Mouse (Mus musculus): Measurements from ENCODE around the gene Plin3.

Gene Plin3

DNA sequence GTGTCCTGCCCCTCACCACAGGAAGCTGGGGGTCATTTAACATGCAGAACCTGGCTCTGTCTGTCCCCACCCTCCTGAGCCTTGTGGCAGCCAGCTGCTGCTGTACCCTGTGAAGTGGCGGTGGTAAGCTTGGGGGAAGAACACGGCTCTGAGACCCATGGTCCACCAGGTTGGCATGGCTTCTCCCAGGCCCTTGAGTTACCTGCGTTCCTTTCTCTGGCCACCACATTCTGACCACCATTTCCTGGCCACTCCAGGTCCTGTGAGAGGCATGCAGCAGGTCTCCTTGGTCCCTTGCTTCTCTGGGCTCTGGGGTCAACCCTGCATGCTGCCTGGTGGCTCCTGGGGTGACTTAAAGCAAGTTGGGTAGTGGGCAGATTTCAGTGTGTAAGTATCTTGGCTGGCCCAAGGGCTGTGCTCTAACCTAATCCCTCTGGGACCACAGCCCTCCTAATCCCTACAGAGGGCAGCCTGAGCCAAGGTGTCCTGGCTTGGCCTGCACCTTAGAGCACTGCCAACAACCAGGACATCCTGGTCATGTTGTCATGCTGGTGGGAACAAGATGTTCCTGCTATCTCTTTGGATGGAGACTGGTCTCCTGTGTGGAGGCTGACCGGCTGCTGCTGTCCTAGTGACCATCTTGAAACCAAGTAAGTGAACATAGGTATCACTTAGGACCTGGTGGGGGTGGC lies at the start of gene Plin3:
Plin3 (minus strand) TSS at position 343 of the 692 bp plus-strand sequence.
- no peak for DNase-seq (ENCODE audit: low read depth)

- DNase-seq (ENCODE audit: low read depth), result no peak
Measured at GRCm38 (mm10) chr17:56340717-56341116, 48.0 kb upstream of the Plin3 start.

DNA sequence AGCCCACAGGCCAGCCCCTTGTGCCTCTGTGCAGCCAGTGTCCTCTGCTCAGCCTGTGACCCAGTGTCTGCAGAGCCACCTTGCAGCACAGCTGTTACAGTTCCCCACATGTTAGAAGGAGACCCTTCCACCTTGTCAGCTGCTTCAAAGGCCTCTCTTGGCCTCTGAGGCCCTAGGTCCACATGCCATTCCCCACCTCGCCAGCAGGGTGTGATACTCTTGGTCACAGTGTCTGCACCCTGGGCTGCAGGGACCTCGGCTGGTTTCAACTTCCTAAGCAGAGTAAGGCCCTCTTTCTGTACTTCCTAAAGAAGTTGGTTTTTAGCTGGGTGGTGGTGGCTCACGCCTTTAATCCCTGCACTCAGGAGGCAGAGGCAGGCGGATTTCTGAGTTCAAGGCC lies 46.2 kb upstream of the Plin3 start:
- peak; percentile 40 for DNase-seq (ENCODE audit: low read depth)

DNA sequence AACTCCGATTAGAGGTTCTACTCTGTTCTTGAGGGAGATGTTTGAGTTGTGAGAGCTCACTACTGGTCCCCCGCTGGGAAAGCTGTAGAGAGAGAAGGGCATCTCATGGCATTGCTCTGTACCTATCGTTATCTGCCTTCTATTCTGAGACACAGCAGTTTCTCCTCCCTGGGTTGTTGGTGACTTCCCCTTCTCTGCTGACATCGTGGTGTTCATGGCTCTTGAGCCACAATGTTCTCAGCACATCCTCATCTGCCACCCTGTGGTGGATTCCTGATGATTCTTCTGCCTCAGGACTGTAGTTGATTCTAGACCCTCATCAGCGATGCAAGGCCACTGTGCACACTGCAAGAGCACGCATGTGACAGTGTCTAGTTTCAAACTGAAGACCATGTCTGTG lies 45.1 kb upstream of the Plin3 start:
- no peak for DNase-seq (ENCODE audit: low read depth)

DNA sequence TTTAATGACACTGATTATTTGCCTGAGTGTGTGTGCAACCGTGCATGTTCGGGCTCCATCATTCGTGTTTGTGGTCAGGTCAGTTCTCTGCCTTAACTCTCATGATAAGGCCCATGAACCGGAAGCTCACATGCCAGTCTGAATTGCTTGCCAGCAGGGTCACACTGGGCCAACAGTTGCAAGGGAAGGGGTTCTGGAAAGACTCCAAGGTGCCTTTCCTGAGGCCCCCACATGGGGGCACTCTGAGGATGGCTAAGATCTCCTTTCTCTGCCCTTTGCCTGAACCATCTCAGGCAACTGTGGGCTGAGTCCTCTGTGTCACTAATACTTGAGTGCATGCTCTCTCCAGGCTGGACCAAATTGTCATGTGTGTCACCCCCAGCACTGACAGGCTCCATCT lies 44.5 kb upstream of the Plin3 start:
- peak; percentile 41 for DNase-seq (ENCODE audit: low read depth)

GRCm38 (mm10) chr17:56332987-56333386 lies 40.3 kb upstream of the Plin3 start:
- no peak for DNase-seq (ENCODE audit: low read depth)

DNA sequence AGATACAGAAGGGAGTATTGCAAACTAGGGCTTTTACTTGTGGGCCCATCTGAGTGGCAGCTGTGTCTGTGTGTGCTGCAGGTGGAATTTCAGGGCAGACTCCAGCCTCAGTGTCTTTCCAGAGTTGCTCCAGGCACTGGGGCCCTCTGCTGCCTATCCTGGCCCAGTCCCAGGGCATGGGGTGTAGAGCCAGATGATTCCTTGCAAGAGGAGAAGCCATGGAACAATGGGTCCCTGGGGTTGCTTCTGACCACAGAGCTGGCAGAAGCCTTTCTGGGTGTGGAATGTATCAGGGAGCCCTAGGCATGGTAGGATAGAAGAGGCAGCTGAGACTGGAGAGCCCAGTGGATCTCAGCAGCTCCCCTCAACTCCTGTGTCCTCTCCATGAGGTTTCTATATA lies 38.6 kb upstream of the Plin3 start:
- DNase-seq (ENCODE audit: low read depth), result no peak

DNA sequence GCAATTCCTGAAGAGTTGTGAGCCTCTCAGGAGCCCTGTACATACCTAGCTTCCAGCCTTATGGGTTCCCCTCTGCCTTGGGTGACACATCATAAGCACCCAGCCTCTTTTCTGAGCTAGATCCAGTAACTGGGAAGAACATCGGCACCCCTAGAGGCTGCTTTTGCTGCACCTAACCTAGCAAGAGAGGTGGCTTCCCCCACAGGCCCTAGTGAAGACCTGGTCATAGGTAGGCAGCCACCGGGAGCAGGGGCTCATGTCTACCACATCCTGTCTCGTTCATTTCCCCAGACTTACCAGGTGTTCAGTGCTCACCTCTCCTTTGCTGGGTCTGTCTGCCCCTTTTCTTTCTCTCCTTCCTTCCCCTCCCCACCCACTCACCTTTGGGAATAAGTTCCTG lies 37.7 kb upstream of the Plin3 start:
- no peak for DNase-seq (ENCODE audit: low read depth)

DNA sequence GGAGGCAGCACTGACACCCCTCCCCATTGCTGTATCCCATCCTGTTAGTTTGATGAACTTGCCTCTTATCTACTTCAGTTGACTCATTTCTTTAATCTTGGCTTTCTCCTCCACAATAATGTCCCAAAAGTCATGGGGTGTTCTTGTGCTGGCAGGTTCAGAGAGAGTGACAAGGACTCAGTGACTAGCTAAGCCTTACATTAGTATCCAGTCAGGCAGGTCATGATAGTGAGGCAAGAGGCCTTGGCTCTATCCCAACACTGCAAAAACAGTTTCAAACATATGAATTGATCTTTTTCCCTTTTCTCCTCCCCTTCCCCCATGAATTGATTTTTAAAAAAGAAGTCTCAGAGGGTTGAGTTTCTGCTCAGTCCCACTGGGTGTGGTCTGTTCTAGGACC lies 36.6 kb upstream of the Plin3 start:
- no peak for DNase-seq (ENCODE audit: low read depth)

DNA sequence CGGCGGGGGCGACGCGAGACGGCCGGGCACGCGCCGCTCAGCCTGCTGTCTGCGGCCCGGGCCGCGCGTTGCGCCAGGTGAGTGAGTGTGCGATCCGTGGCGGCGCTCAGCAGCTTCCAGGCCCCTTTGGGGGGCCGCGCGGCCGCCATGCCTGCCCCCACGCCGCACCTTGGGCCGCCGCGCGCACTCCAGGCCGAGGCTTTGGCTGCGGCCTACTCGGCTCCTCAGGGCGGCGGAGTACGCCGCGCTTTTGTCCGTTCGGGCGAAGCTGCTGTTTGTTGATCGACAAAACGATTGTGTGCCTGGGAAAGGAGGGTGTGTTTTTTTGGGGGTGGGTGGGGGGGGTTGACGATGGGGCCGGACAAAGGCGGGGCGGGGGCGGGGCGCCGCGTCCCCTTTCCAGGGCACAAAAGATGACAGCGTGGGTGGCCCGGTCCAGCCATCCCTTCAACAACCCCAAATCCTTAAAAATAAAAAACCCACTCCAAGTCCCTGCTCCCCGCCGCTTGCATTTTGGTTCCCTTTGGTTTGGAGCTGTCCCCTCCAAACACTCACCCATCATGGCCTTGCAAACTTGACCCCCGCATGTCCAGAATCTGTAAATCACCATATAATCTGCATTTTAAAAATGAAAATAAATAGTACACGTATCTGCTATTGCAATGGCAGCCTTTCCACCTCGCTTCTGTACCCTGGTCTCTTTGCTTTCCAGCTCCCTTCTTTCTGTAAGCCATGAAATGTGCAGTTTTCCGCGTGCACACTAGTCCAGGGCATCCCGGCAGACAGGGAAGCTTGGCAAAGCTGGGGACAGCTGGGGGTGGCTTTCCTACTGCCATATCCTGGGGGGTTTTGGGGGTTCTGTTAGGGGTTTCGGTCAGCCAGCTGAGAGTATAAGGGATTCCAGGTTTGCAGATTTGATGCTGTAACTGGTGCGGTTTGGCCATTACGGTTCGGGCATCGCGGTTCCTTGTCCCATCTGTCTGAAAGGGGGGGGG lies 33.8 kb upstream of the Plin3 start:
- DNase-seq (ENCODE audit: low read depth), result no peak

DNA sequence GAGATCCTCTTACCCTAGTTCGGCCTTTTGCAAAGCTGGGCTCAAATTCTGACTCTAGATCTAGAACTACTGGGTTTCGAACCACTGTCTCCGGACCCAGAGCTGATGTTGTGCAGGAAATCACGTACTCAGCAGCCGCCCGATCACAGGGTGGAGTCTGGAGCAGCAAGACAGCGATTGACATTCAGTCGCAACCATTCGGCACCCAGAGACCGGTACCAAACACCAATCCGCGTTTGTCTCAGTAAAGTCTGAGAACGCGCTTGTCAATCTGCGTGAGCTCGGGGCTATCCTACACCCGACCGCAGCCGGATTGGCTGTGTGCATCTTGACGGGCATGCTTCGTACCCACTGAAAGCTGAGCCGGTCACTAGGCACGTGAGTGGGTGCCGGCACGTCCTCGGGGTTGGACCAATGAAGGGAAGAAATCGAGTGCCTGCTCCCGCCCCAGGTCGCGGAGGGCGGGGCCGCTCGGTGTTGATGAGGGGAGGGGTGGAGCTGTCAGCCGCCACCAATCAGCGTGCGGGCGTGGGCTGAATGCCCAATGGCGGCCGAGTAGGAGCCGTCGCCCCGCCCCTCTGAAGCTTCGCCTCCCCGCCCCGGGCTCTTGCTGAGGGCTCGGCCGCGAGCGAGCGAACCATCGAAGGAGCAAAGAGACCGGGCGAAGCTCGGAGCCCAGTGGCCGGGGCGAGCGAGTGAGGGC lies 32.9 kb upstream of the Plin3 start, which contains the start of gene Kdm4b:
Kdm4b (plus strand) TSS at position 613 of the 703 bp plus-strand sequence.
- DNase-seq (ENCODE audit: low read depth), result peak; percentile 97

- DNase-seq (ENCODE audit: low read depth), result no peak
Measured at GRCm38 (mm10) chr17:56324419-56324818, 31.7 kb upstream of the Plin3 start.

DNA sequence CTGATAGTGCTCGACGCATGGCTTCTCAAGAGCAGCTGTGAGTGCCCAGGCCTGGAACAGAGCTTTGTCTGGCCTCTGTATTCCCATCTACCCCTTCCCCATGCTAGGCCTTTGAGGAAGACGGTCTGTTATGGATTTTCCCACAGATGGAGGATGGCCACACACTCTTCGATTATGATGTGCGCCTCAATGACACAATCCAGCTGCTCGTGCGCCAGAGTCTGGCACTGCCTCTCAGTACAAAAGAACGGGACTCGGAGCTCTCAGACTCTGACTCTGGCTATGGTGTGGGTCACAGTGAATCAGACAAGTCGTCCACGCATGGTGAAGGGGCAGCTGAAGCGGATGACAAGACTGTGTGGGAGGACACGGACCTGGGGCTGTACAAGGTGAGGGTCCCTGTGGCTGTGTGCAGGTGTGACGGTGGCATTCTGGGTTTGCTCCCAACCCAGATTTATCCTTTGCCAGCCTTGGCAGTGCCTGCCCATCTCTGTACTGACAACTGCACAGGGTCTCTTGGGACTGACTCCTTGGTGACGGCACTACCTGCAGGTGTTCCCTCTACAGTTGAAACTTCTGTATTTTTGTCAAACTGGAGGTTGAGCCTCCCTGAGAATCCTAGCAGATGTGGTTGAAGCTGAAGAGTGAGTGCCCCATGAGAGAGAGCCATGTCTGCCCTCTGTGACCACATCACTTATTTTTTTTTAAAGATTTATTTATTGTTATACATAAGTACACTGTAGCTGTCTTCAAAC lies 16.7 kb upstream of the Plin3 start:
- DNase-seq (ENCODE audit: low read depth), result no peak

DNA sequence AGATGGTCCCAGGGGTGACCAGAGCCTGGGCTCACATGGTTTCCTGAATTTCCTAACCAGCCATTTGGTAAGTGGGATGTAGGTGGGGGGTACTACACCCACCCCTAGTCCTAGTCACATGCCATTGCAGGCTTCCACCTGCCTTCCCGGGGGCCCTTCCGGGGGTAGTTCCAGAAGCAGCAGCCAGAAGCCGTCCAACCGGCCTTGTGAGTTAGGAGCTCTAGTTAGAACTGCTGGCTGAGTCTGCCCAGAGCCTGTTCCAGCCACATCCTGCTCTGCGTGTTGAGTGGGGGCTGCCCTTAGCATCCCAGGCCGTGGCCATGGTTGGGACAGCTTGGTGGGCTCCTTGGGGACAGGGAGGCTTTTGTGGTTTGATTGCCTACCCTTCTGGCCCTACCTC lies 15.4 kb upstream of the Plin3 start:
- no peak for DNase-seq (ENCODE audit: low read depth)

DNA sequence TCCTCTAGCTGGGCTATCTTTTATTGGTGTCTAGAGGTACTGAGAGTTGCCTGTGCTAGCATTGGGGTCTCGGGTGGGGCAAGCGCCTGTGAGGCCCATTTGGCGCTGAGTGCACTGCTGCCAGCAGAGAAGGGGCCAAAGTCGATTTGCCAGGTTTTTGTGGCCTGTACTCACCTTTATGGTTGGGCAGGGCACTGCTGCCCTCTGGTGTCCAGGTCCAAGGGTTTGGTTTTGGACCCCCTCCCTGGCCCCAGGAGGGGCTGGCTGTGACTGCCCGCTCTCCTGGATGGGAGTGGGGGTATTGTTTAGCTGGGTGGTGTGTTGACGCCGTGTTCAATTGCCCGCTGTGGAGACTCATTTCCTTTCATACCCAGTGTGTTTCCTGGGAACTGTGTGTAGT lies 13.2 kb upstream of the Plin3 start:
- DNase-seq (ENCODE audit: low read depth), result no peak

DNA sequence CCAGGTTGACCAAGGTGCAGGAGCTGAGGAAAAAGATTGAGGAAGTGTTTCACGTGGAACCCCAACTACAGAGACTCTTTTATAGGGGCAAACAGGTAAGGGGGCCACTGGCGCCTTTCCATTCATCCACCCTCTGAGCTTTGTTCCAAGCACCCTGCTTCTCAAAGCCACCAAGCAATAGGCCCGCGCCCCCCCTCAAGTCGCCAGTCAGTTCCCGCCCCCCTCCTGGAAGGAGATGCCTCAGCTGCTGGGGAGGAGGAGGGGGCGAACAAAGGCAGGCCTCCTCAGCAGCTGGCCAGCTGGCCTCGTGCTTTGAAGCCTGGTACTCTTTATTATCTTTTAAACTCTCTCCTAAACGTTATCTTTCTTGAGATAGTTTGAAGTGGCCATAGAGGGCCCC lies 12.5 kb upstream of the Plin3 start:
- DNase-seq (ENCODE audit: low read depth), result no peak

- no peak for DNase-seq (ENCODE audit: low read depth)
Measured at GRCm38 (mm10) chr17:56304718-56305117, 12.0 kb upstream of the Plin3 start.

- DNase-seq (ENCODE audit: low read depth), result peak; percentile 96
Measured at GRCm38 (mm10) chr17:56303847-56304586, 11.3 kb upstream of the Plin3 start.

DNA sequence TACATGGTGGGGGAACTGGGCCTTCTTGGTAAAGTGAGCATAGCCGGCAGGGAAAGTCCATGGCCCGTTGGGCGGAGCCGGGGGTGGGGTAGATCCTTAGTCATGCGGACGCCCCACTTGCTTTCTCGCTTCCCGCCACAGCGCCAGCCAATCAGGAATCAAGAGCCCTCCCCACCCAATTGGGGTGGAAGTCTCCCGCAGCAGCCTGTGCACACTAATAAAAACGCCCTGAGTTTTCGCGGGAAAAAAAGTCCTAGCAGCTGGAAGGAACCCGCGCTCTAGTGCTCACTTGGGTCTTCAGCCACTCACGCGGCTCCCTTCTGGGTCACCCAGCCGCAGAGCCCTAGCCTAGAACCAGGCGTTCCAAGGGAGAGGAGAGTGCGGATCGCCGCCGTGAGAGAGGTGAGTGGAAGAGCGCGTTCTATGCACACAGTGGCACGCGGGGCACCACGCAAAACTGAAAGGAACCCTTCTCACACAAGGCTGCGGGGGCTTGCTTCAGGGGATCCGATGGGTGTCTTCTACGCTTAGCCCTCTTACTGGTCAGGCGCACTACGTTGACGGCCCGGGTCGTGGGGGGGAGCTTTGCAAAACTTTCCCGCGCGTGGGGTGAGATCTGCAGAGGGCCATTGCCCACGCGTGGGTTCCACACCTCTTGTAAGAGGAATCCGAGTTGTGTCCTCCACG lies 10.6 kb upstream of the Plin3 start, which contains the start of gene Uhrf1:
Uhrf1 (plus strand) TSS at position 162 of the 687 bp plus-strand sequence.
- peak; percentile 97 for DNase-seq (ENCODE audit: low read depth)

DNA sequence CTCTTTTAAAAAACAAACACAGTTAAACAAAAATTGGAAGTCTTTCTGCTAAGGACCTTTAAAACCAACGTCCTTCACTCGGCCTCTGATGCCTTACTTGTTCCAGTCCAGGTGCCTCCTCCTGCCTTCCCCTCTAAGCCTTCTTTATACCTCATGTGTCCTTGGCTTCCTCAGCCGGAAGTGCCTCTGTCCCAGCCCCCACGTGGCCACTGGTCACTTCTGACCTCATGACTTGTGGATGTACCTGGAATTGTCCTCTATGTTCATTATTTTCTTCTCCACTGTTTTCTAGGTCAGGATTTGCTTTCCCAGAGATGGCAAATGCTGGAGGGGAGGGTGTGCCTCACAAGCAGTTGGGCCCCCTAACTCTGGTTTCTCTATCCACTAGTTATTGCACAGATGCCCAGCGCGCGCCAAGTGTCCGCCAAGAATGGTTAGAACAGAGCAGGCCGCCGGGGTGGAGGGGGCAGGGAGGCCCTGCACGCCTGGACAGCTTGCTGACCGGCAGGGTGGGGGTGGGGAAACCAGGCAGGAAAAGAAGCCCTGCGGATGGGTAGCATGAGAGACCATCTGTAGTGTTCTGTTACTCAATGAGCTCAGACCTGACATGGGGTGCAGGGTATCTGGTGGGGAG lies 9.8 kb upstream of the Plin3 start:
- DNase-seq (ENCODE audit: low read depth), result no peak

Data from c-Kit-positive CD71-positive TER-119-negative erythroid progenitor cells, embryonic 14.5 days (primary cell).